ENCODE assay signal across 17 mouse cellular contexts in genomic region chr2:154565562-154565961, GRCm38 (mm10). TPM values are rescaled to one million over a fixed set of nuclear protein-coding genes. Genes with fewer than 3 reads are reported as not detected.
DNase-seq lines count a peak whose midpoint lies in the region; ATAC-seq and TF ChIP-seq lines count a peak whose summit lies in the region.
"Had no signal": no experiment of that assay in that cellular context is flagged by ENCODE, and none has a peak within 500 bp of the region (broad histone marks: within the 10 kb centered on the region; RNA-seq: fewer than 3 reads in every experiment).

No protein-coding gene starts in this region.

- no peak for TF ChIP-seq POLR2A in brain, embryonic 14.5 days (IDR thresholded peaks at IDR 0.05; ENCODE audit: borderline replicate concordance, extremely low read depth, insufficient read depth, insufficient read length, poor library complexity, severe bottlenecking)
- TF ChIP-seq POLR2A in lung, adult 2 months (IDR thresholded peaks at IDR 0.05; ENCODE audit: borderline replicate concordance, extremely low read depth, low read depth, low read length): no peak

- intact Hi-C loops in left cerebral cortex, postnatal 36 days (cut with DNase I): no loop called here

- peaks cover 20% of the 10 kb centered on the region for H3K4me1 ChIP-seq in hindbrain, embryonic 16.5 days (ENCODE audit: control insufficient read depth, insufficient read depth, low read depth, low read length)
- H3K4me1 ChIP-seq in lung, adult 2 months (ENCODE audit: control insufficient read depth, insufficient read depth, low read length): no peaks in the 10 kb centered on the region

- H3K4me3 ChIP-seq in hindbrain, embryonic 16.5 days (ENCODE audit: low read length): no peak overlapping the region
- no peak overlapping the region for H3K4me3 ChIP-seq in lung, adult 2 months (replicated peaks; ENCODE audit: extremely low read depth, low read depth, low read length)
- H3K4me3 ChIP-seq: heart, embryonic 15.5 days had no signal

- H3K36me3 ChIP-seq in hindbrain, embryonic 16.5 days (ENCODE audit: control insufficient read depth, insufficient read depth, low read length): no peaks in the 10 kb centered on the region

- no peak for TF ChIP-seq CTCF in brain, embryonic 14.5 days (IDR thresholded peaks at IDR 0.05; ENCODE audit: borderline replicate concordance, extremely low read depth, insufficient read depth, insufficient read length)
- TF ChIP-seq CTCF in lung, adult 2 months (IDR thresholded peaks at IDR 0.05; ENCODE audit: insufficient read depth, low read length): no peak

- peak overlapping the region; percentile 22 for H3K9ac ChIP-seq in hindbrain, embryonic 16.5 days (ENCODE audit: low read depth, low read length)
- H3K9ac ChIP-seq: heart, embryonic 15.5 days had no signal

- WGBS in hindbrain, embryonic 16.5 days: 62% methylated on average over 3 of the region's 3 CpGs
- WGBS in lung, adult 2 months: 89% methylated on average over 3 of the region's 3 CpGs

- H3K27me3 ChIP-seq in hindbrain, embryonic 16.5 days (replicated peaks; ENCODE audit: control insufficient read depth, insufficient read depth, low read length): no peaks in the 10 kb centered on the region
- H3K27me3 ChIP-seq: CH12.LX; heart, embryonic 15.5 days had no signal

- ATAC-seq in hindbrain, embryonic 16.5 days: no peak

- H3K9me3 ChIP-seq in hindbrain, embryonic 16.5 days (ENCODE audit: control insufficient read depth, low read length): no peaks in the 10 kb centered on the region
- H3K9me3 ChIP-seq: heart, embryonic 15.5 days had no signal

- H3K27ac ChIP-seq in hindbrain, embryonic 16.5 days (ENCODE audit: low read depth, low read length): peak overlapping the region; percentile 48; the same call in 1 of the 2 replicates
- H3K27ac ChIP-seq: heart, embryonic 15.5 days had no signal

- H3K4me2 ChIP-seq in hindbrain, embryonic 16.5 days (ENCODE audit: low read length): no peak overlapping the region
- H3K4me2 ChIP-seq: heart, embryonic 15.5 days had no signal

- peak; percentile 37 to 69 for DNase-seq in left cerebral cortex, adult 18-20 months (ENCODE audit: low spot score in 2 of 2)
- DNase-seq in left cerebral cortex, postnatal 36 days (ENCODE audit: low spot score in 2 of 2): no peak
- DNase-seq in brain, embryonic 14.5 days (ENCODE audit: low read depth): peak; percentile 61
- DNase-seq in cerebellum, adult 8-10 months: peak; percentile 83
- DNase-seq in lung, adult 2 months: no peak
- DNase-seq in retina, embryonic 14.5 days (ENCODE audit: low spot score): no peak
- DNase-seq in right cerebral cortex, postnatal 36 days (ENCODE audit: low spot score in 2 of 2): no peak
- DNase-seq: adrenal gland, postnatal 14 days; lung, postnatal 10 days; thymus, postnatal 36 days had no signal

RNA-seq across cellular contexts. Expression of gene E2f1, which starts 4.1 kb away (rescaled TPM):
- total RNA-seq in left cerebral cortex, adult 18-20 months (2021): 10 to 100 TPM; 10.2 to 10.5 TPM
- 10 to 100 TPM; 10.2 to 14.6 TPM for total RNA-seq in left cerebral cortex, postnatal 36 days (2021)
- 15.0 and 19.5 TPM in 2 replicates for polyA plus RNA-seq in brain, embryonic 14.5 days (2012; rRNA removed)
- polyA plus RNA-seq in hindbrain, embryonic 16.5 days (2015; fragmentation: Nextera tagmentation; extraction: Ambion mirVana): 5.0 and 8.0 TPM in 2 replicates
- 9.8 and 12.6 TPM in 2 replicates for polyA plus RNA-seq in lung, adult 2 months (2012; rRNA removed)

RNA-seq across cellular contexts. Expression of gene Necab3, which starts 6.9 kb away (rescaled TPM):
- total RNA-seq in left cerebral cortex, adult 18-20 months (2021): 10 to 100 TPM; 69.4 to 81.9 TPM
- total RNA-seq in left cerebral cortex, postnatal 36 days (2021): 10 to 100 TPM; 88.7 to 95.3 TPM
- polyA plus RNA-seq in brain, embryonic 14.5 days (2012; rRNA removed): 11.6 and 22.0 TPM in 2 replicates
- polyA plus RNA-seq in hindbrain, embryonic 16.5 days (2015; fragmentation: Nextera tagmentation; extraction: Ambion mirVana): 21.6 and 25.7 TPM in 2 replicates
- 1.2 and 1.8 TPM in 2 replicates for polyA plus RNA-seq in lung, adult 2 months (2012; rRNA removed)
- total RNA-seq: monocyte, adult 5-6 weeks had no signal

RNA-seq across cellular contexts. Expression of gene Actl10, which starts 14.0 kb away (rescaled TPM):
- total RNA-seq in left cerebral cortex, adult 18-20 months (2021): not detected
- not detected for total RNA-seq in left cerebral cortex, postnatal 36 days (2021)
- 0.08 TPM in 1 of 2 replicates, not detected in the other for polyA plus RNA-seq in brain, embryonic 14.5 days (2012; rRNA removed)
- polyA plus RNA-seq in hindbrain, embryonic 16.5 days (2015; fragmentation: Nextera tagmentation; extraction: Ambion mirVana): 0.47 and 0.50 TPM in 2 replicates
- polyA plus RNA-seq in lung, adult 2 months (2012; rRNA removed): 0.07 TPM in 2 replicates
- total RNA-seq: adrenal gland, postnatal 14 days; left cerebral cortex, postnatal 10 days; monocyte, adult 5-6 weeks had no signal
- polyA plus RNA-seq: cortical plate, adult 2 months; frontal cortex, adult 2 months had no signal

RNA-seq across cellular contexts. Expression of gene 1700003F12Rik, which starts 18.7 kb away (rescaled TPM):
- under 1 TPM; 0.68 to 0.74 TPM for total RNA-seq in left cerebral cortex, adult 18-20 months (2021)
- 1 to 10 TPM in 1 of 2 experiments, under 1 TPM in 1; 0.49 to 1.2 TPM for total RNA-seq in left cerebral cortex, postnatal 36 days (2021)
- polyA plus RNA-seq in brain, embryonic 14.5 days (2012; rRNA removed): 0.40 and 0.66 TPM in 2 replicates
- 2.4 and 2.5 TPM in 2 replicates for polyA plus RNA-seq in hindbrain, embryonic 16.5 days (2015; fragmentation: Nextera tagmentation; extraction: Ambion mirVana)
- 0.98 TPM in 1 of 2 replicates, not detected in the other for polyA plus RNA-seq in lung, adult 2 months (2012; rRNA removed)
- total RNA-seq: adrenal gland, postnatal 14 days; monocyte, adult 5-6 weeks had no signal

RNA-seq across cellular contexts. Expression of gene Pxmp4, which starts 37.9 kb away (rescaled TPM):
- total RNA-seq in left cerebral cortex, adult 18-20 months (2021): 10 to 100 TPM in 1 of 2 experiments, 1 to 10 TPM in 1; 9.5 to 12.3 TPM
- 10 to 100 TPM; 12.4 to 13.9 TPM for total RNA-seq in left cerebral cortex, postnatal 36 days (2021)
- polyA plus RNA-seq in brain, embryonic 14.5 days (2012; rRNA removed): 11.4 and 12.5 TPM in 2 replicates
- polyA plus RNA-seq in hindbrain, embryonic 16.5 days (2015; fragmentation: Nextera tagmentation; extraction: Ambion mirVana): 18.7 and 20.6 TPM in 2 replicates
- polyA plus RNA-seq in lung, adult 2 months (2012; rRNA removed): 40.8 and 41.3 TPM in 2 replicates

Comparison
In these comparisons a context has a peak if more than half of its experiments do, and no peak if none do; other contexts are left out.
1. DNase-seq: peak in left cerebral cortex, adult 18-20 months (2 of 2), brain, embryonic 14.5 days (single experiment) and cerebellum, adult 8-10 months (single experiment); none in left cerebral cortex, postnatal 36 days (0 of 2), lung, adult 2 months (single experiment), retina, embryonic 14.5 days (single experiment) and right cerebral cortex, postnatal 36 days (0 of 2).